Mouse (Mus musculus): ENCODE measurements around the gene Tnip1.

DNA sequence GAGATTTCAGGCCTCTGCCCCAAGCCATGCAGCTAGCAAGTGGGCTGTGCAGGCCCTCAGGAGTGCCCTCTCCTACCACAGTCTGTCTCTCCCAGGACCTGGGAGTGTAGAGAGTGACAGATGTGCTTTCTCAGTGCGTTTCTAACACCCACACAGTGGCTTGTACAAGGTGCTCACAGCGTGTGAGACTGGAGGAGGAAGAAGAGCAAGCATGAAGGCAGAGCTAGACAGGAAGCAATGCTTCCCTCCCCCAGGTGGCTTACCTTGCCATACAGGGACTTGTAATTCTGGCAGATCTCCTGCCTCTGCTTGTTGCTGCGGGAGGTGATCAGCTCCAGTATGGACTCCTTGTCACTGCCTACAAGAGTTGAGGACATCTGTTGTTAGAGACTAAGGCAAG lies 48.7 kb upstream of the Tnip1 start:
- TF ChIP-seq CTCF (IDR thresholded peaks at IDR 0.05) (no peak), EP300 (IDR thresholded peaks at IDR 0.05) (no peak)

All from lung, postnatal 0 days (tissue).